Mouse (Mus musculus) heart, embryonic 14.5 days (tissue): ENCODE measurements around the gene Ppp6r2. TPM values are rescaled to one million over a fixed set of nuclear protein-coding genes. Genes with fewer than 3 reads are reported as not detected.

ENCODE experiments used
- ATAC-seq: fragments of 200-750 bp; cut with Nextera tagmentation; 2 replicates; pipeline ENCODE4 v1.8.0; 2017; ENCODE audit warnings: low read depth, moderate TSS enrichment; ENCODE audit not compliant: insufficient number of reproducible peaks, insufficient read depth, low FRiP score
- H3K27ac ChIP-seq, 2 experiments: fragments of 200-500 bp in 1 of 2; fragments of 300-500 bp in 1 of 2; sonication (generic) in 1 of 2; replicated peaks in 1 of 2; 2 replicates each; pipeline ENCODE4 v1.5.1; 2012 to 2014; ENCODE audit warnings: low read depth in 2 of 2, low read length in 2 of 2, control low read depth in 1 of 2, mild to moderate bottlenecking in 1 of 2, mixed read lengths in 1 of 2; ENCODE audit not compliant: control insufficient read depth in 1 of 2, insufficient read depth in 1 of 2
- H3K27me3 ChIP-seq: fragments of 300-500 bp; sonication (generic); 2 replicates; pipeline ENCODE4 v1.6.1; 2014; ENCODE audit warnings: mild to moderate bottlenecking, low read length, control low read depth; ENCODE audit not compliant: control insufficient read depth, insufficient read depth
- H3K36me3 ChIP-seq: fragments of 300-500 bp; sonication (generic); 2 replicates; pipeline ENCODE4 v1.6.1; 2014; ENCODE audit warnings: mild to moderate bottlenecking, control low read depth, low read length, mixed read lengths; ENCODE audit not compliant: control insufficient read depth, insufficient read depth
- H3K4me1 ChIP-seq, 2 experiments: fragments of 200-500 bp in 1 of 2; fragments of 300-500 bp in 1 of 2; sonication (generic) in 1 of 2; 2 replicates each; pipeline ENCODE4 v1.6.1; 2012 to 2014; ENCODE audit warnings: low read length in 2 of 2, control low read depth in 1 of 2, mixed read lengths in 1 of 2; ENCODE audit not compliant: control insufficient read depth in 2 of 2, insufficient read depth in 2 of 2
- H3K4me2 ChIP-seq: fragments of 300-500 bp; sonication (generic); 2 replicates; pipeline ENCODE4 v1.6.1; 2014; ENCODE audit warnings: mild to moderate bottlenecking, low read length
- H3K4me3 ChIP-seq, 2 experiments: fragments of 200-500 bp in 1 of 2; fragments of 300-500 bp in 1 of 2; sonication (generic) in 1 of 2; 2 replicates each; pipeline ENCODE4 v1.5.1; 2012 to 2014; ENCODE audit warnings: low read length in 2 of 2, mild to moderate bottlenecking in 2 of 2, control low read depth in 1 of 2, low read depth in 1 of 2, moderate library complexity in 1 of 2; ENCODE audit not compliant: control insufficient read depth in 1 of 2, insufficient read depth in 1 of 2
- H3K9ac ChIP-seq: fragments of 300-500 bp; sonication (generic); 2 replicates; pipeline ENCODE4 v1.6.1; 2014; ENCODE audit warnings: mild to moderate bottlenecking, low read length
- H3K9me3 ChIP-seq: fragments of 300-500 bp; sonication (generic); 2 replicates; pipeline ENCODE4 v1.6.1; 2016; ENCODE audit warnings: low read length, control low read depth; ENCODE audit not compliant: control insufficient read depth
- WGBS: fragments of 180-500 bp; shearing (Covaris S2); extraction: QIAGEN DNeasy Blood & Tissue Kit; methylation state at CpG from one replicate; pipeline ENCODE4 v1.1.7; 2014; 5-methylcytosine and 5-hydroxymethylcytosine counted together
- polyA plus RNA-seq: library from polyadenylated mRNA; unstranded; fragments of >200 nt; fragmentation: Nextera tagmentation; extraction: Ambion mirVana; gene quantifications from 2 replicates; pipeline ENCODE4 v1.2.1, GENCODE M21; 2014

Ppp6r2 gene
- polyA plus RNA-seq, 1 experiment from 2014 or later = 22.9 TPM

DNA sequence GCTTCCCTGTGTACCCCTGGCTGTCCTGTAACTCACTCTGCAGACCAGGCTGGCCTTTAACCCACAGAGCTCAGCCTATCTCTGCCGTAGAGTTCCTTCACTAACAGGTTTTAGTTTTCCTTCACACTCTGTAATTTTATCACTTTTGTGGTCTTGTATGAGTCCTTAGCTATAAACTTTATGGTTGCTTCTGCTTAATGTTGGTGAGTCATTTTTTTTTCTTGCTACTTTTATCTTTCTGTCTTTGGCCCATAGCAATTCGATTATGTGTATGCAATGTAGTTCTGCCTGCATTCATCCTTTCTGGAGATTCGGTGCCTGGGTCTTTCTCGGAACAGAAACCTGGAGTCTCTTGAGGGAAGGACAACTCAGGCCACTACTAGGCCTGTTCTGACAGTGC, 3.9 kb upstream of the Ppp6r2 start:
- Histone ChIP-seq H3K27ac (no peak overlapping the region), H3K36me3 (no peaks in the 10 kb centered on the region), H3K4me3 (no peak overlapping the region), H3K4me1 (peaks cover 5% of the 10 kb centered on the region in 2 experiments), H3K9me3 (peaks cover 8% of the 10 kb centered on the region), H3K9ac (no peak overlapping the region), H3K4me2 (no peak overlapping the region), H3K27me3 (no peaks in the 10 kb centered on the region)
- no peak for ATAC-seq
- 85% methylated on average over 4 of the region's 4 CpGs for WGBS

DNA sequence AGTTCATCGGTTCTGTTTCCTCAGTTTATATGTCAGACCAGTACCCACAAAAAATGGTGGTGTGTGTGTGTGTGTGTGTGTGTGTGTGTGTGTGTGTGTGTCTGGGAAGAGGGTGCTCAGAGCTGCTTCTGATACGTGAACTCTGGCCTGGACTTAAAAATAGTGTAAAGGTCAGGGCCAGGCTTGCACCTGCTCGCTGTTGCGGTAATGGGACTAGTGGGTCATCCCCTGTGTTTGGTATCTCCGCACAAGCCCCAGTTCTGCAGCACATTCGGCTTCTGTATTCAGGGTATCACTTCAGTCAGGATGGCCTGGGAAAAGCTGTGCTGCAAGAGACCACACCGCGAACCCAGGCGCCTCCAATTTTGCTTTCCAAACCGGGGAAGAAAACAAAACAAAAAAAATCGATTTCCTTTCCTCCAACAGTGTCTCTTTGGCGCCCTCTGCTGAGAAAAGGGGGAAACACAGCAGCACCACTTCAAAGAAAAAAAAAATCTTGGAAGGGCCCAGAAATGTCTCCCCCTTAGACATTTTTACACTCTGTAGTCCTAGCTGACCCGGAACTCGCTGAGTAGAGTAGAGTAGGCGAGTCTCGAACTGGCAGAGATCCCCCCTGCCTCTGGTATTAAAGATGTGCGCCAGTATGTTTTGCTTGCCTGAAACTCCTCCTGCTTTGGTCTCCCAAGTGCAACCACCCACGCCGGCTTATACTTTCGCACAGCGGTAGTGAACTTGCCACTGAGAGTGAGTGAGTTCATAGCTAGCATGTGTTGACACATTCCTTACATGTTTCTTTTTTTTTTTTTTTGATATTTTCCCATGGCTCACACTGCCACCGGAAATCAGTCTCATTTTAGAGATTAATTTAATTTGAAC, 1.2 kb upstream of the Ppp6r2 start:
- H3K4me3 ChIP-seq = peak overlapping the region; percentile 67 to 99
- no peaks in the 10 kb centered on the region for H3K36me3 ChIP-seq
- H3K27me3 ChIP-seq = no peaks in the 10 kb centered on the region
- peak overlapping the region; percentile 69 for H3K9ac ChIP-seq
- H3K4me2 ChIP-seq = peak overlapping the region; percentile 88
- no peaks in the 10 kb centered on the region for H3K9me3 ChIP-seq
- ATAC-seq = no peak
- 11% methylated on average over 22 of the region's 22 CpGs for WGBS
- peaks cover 7 to 22% of the 10 kb centered on the region in 2 experiments for H3K4me1 ChIP-seq
- H3K27ac ChIP-seq = peak overlapping the region; percentile 81 to 92

DNA sequence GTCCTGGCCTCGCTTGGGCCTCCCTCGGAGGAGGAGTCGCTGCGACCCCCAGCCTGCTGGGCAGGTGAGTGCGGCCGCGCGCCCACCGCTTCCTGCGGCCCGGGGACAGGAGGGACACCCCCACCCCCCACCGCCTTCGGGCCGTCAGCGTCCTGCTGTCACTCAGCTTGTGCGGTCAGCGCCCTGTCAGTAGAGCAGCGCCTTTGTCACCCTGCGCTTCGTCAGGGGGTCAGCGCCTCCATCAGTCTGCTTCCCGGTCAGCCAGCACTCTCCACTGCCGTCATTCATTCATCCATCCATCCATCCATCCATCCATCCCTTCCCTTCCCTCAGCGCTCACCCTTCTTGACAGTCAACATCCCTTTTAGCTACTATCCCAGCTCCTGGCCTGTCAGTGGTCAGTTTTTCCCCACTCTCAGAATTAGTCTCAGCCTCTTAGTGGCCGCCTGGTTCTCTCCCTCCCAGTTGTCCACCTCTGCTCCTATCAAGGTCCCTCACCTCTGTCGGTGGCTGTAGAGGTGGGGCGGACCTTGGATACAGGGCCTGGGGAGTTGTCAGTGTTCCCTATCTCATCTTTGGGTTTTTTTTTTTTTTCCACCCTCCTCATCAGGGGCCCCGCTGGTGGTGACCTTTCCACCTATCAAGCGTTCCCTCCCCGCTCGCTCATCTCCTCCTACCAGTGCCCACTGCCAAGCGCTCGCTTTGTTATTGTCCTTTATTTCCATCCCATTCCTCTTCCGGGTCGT, 536 bp downstream of the Ppp6r2 start:
- Histone ChIP-seq H3K9me3 (no peaks in the 10 kb centered on the region), H3K4me1 (peaks cover 11 to 27% of the 10 kb centered on the region in 2 experiments), H3K4me3 (peak overlapping the region; percentile 71 to 99), H3K36me3 (peaks cover 11% of the 10 kb centered on the region), H3K9ac (peak overlapping the region; percentile 97), H3K27ac (peak overlapping the region; percentile 71 to 92), H3K27me3 (no peaks in the 10 kb centered on the region), H3K4me2 (peak overlapping the region; percentile 88)
- ATAC-seq = peak; percentile 58
- 1% methylated on average over 28 of the region's 35 CpGs for WGBS

DNA sequence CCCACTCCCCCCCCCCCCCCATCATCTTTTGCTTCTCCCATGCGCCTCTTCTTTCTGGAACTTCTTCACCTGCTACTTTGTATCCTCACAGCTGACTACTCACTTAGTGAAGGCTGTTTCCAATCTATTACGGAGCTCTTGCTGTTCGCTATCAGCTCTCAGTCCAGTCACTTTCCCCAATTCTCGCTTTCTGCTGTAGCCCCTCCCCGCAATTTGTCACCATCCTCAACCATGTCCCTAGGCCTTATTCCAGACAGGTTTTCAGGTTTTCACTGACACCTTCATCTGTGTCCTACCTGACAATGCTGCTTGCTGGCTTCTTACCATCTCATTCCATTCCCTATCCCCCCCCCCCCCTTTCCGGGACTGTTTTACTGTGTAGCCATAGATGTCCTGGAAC, 1.1 kb downstream of the Ppp6r2 start:
- peak overlapping the region; percentile 97 for H3K9ac ChIP-seq
- no peak for ATAC-seq
- peak overlapping the region; percentile 88 for H3K4me2 ChIP-seq
- no peaks in the 10 kb centered on the region for H3K27me3 ChIP-seq
- WGBS = 64% methylated on average over 6 of the region's 6 CpGs
- H3K4me3 ChIP-seq = peak overlapping the region; percentile 71 to 99
- peaks cover 11% of the 10 kb centered on the region for H3K36me3 ChIP-seq
- no peak overlapping the region for H3K27ac ChIP-seq
- no peaks in the 10 kb centered on the region for H3K9me3 ChIP-seq
- peaks cover 11 to 27% of the 10 kb centered on the region in 2 experiments for H3K4me1 ChIP-seq

DNA sequence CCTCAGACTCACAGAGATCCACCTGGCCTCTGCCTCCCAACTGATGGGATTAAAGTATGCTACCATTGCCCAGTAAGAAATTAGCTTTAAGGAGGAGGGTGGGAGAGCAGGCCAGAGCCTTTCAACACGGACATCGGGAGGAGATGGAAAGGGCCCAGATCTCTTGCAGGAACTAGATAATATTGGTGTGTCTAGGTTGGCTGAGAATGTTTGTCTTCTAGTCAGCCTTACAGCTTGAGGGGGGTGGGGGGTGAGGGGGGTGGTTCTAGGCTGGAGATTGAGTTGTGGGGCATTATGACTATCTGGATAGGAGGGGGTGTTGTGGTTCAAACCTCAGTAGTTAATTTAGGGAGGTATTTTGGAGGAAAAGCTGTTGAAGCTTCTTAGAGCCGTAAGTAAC, 2.2 kb downstream of the Ppp6r2 start:
- Histone ChIP-seq H3K4me1 (peaks cover 11 to 27% of the 10 kb centered on the region in 2 experiments), H3K9ac (no peak overlapping the region), H3K36me3 (peaks cover 11% of the 10 kb centered on the region), H3K27me3 (no peaks in the 10 kb centered on the region), H3K9me3 (no peaks in the 10 kb centered on the region), H3K4me3 (no peak overlapping the region), H3K4me2 (no peak overlapping the region), H3K27ac (no peak overlapping the region)
- 59% methylated on average over 3 of the region's 3 CpGs for whole genome bisulfite sequencing
- ATAC-seq = no peak

DNA sequence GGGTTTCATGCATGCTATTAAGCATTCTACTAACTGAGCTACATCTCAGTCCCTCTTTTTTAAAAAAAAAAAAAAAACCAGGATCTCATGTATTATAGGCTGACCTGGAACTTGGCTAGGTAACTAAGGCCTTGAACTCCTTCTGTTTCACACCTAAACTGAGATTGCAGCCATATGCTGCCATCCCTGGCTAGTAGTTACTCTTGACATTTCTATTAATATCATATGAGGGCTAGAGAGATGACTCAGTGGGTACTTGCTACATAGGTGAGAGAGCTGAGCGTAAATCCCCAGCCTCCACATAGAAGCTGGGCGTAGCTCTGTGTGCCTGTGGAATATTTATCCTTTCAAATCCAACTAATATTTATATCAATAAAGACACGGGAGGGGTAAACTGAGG, 3.6 kb downstream of the Ppp6r2 start:
- H3K4me1 ChIP-seq = peaks cover 11 to 27% of the 10 kb centered on the region in 2 experiments
- 80% methylated on average over 3 of the region's 3 CpGs for WGBS
- peaks cover 11% of the 10 kb centered on the region for H3K36me3 ChIP-seq
- no peak overlapping the region for H3K4me2 ChIP-seq
- no peak overlapping the region for H3K9ac ChIP-seq
- H3K27ac ChIP-seq = peak overlapping the region in 1 of 2 experiments; percentile 39; a peak in 1 of 4 replicates
- no peak overlapping the region for H3K4me3 ChIP-seq
- no peaks in the 10 kb centered on the region for H3K27me3 ChIP-seq
- H3K9me3 ChIP-seq = no peaks in the 10 kb centered on the region
- ATAC-seq = no peak

DNA sequence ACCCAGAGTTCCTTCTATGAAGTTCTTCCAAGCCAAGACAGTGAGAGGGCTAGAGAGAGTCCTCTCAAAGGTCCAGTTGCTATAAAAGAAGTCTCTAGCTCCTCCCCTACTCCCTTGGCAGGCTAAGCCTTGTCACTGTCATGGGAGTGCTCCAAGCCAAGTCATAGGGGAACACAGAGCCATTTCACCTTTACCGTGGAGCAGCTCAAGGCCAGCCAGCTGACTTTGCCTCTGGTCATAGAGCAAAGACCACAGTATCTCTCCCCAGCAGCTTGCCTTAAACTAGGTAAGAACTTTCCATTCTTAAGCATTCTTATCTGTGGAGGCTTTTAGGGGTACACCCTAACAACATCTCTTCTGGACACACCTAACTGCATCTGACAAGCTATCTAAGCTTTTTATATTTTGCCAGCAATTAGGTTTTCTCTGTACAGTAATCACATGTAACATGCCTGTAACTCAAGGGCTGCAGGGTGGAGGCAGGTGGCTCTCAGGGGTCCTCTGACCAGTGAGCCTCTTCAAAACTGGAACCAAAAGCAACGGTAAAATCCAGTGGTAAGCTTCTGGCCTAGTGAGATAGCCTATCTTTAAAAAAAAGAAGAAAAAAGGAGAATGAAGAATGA, 4.4 kb downstream of the Ppp6r2 start:
- 64% methylated on average over 2 of the region's 2 CpGs for WGBS
- H3K4me2 ChIP-seq = no peak overlapping the region
- peak overlapping the region in 1 of 2 experiments; percentile 39; a peak in 1 of 4 replicates for H3K27ac ChIP-seq
- H3K36me3 ChIP-seq = peaks cover 11% of the 10 kb centered on the region
- H3K9me3 ChIP-seq = no peaks in the 10 kb centered on the region
- H3K27me3 ChIP-seq = no peaks in the 10 kb centered on the region
- H3K9ac ChIP-seq = no peak overlapping the region
- H3K4me1 ChIP-seq = peaks cover 11 to 27% of the 10 kb centered on the region in 2 experiments
- no peak for ATAC-seq
- no peak overlapping the region for H3K4me3 ChIP-seq
